Mouse (Mus musculus): ENCODE measurements at regions not wholly inside any gene's neighbourhood (a gene's known extent, or its start where the extent isn't known, plus 50 kb on each side); places are given as distances from the start of the nearest gene placed in this dataset.

GRCm38 (mm10) chr7:68428946-68429345 is 155.3 kb downstream of the Fam169b start:
- Histone ChIP-seq H3K4me2 (no peak overlapping the region), H3K9ac (no peak overlapping the region), H3K27me3 (replicated peaks) (no peaks in the 10 kb centered on the region), H3K4me3 (no peak overlapping the region), H3K9me3 (replicated peaks) (no peaks in the 10 kb centered on the region), H3K36me3 (no peaks in the 10 kb centered on the region), H3K4me1 (replicated peaks) (no peaks in the 10 kb centered on the region), H3K27ac (ENCODE audit: poor library complexity, severe bottlenecking) (no peak overlapping the region)
- 49% methylated on average over 4 of the region's 4 CpGs for WGBS
- ATAC-seq (ENCODE audit: insufficient number of reproducible peaks, low FRiP score), result no peak

GRCm38 (mm10) chr7:68415890-68416289 is 142.3 kb downstream of the Fam169b start:
- WGBS, result 76% methylated on average over 7 of the region's 7 CpGs
- H3K4me3 ChIP-seq, result no peak overlapping the region
- no peak overlapping the region for H3K27ac ChIP-seq (ENCODE audit: poor library complexity, severe bottlenecking)
- ATAC-seq (ENCODE audit: insufficient number of reproducible peaks, low FRiP score), result no peak
- no peaks in the 10 kb centered on the region for H3K9me3 ChIP-seq (replicated peaks)
- H3K4me2 ChIP-seq, result no peak overlapping the region
- no peak overlapping the region for H3K9ac ChIP-seq
- no peaks in the 10 kb centered on the region for H3K36me3 ChIP-seq
- peaks cover 12% of the 10 kb centered on the region for H3K4me1 ChIP-seq (replicated peaks)
- no peaks in the 10 kb centered on the region for H3K27me3 ChIP-seq (replicated peaks)

GRCm38 (mm10) chr7:68412786-68413185 is 139.1 kb downstream of the Fam169b start:
- H3K4me1 ChIP-seq (replicated peaks), result peaks cover 12% of the 10 kb centered on the region
- no peak overlapping the region for H3K4me3 ChIP-seq
- no peak for ATAC-seq (ENCODE audit: insufficient number of reproducible peaks, low FRiP score)
- no peak overlapping the region for H3K27ac ChIP-seq (ENCODE audit: poor library complexity, severe bottlenecking)
- 64% methylated on average over 1 of the region's 1 CpGs for WGBS
- no peaks in the 10 kb centered on the region for H3K36me3 ChIP-seq
- no peak overlapping the region for H3K4me2 ChIP-seq
- no peak overlapping the region for H3K9ac ChIP-seq
- H3K27me3 ChIP-seq (replicated peaks), result no peaks in the 10 kb centered on the region
- H3K9me3 ChIP-seq (replicated peaks), result no peaks in the 10 kb centered on the region

Measured in heart, embryonic 12.5 days (tissue).